Mouse (Mus musculus) MEL (cell line): ENCODE measurements around the gene Dgcr2. TPM values are rescaled to one million over a fixed set of nuclear protein-coding genes. Genes with fewer than 3 reads are reported as not detected.
A peak's percentile ranks its signal among the peaks of the same experiment; 100 is the strongest.

ENCODE experiments used
- DNase-seq: peaks from one replicate; pipeline ENCODE4 v3.0.0; 2011; ENCODE audit warnings: low read depth, low spot score
- H3K27ac ChIP-seq: 2 replicates; pipeline ENCODE4 v1.5.1; 2012; ENCODE audit warnings: low read depth, mild to moderate bottlenecking, control low read depth, low read length, moderate library complexity; ENCODE audit not compliant: control insufficient read depth
- H3K27me3 ChIP-seq, 2 experiments: fragments of 150-350 bp in 1 of 2; sonication (generic) in 1 of 2; 2 replicates each; pipeline ENCODE4 v1.6.1; 2012; ENCODE audit warnings: low read length in 2 of 2, mild to moderate bottlenecking in 2 of 2, improper control_type of control experiment in 1 of 2, moderate library complexity in 1 of 2; ENCODE audit not compliant: insufficient read depth in 2 of 2, control insufficient read depth in 1 of 2
- H3K36me3 ChIP-seq, 2 experiments: 2 replicates each; pipeline ENCODE4 v1.6.1; 2012 to 2014; ENCODE audit warnings: low read length in 2 of 2, improper control_type of control experiment in 1 of 2, inconsistent platforms in 1 of 2, mild to moderate bottlenecking in 1 of 2; ENCODE audit not compliant: insufficient read depth in 2 of 2, control insufficient read depth in 1 of 2
- H3K4me1 ChIP-seq, 2 experiments: fragments of 150-350 bp in 1 of 2; sonication (generic) in 1 of 2; 2 replicates each; pipeline ENCODE4 v1.6.1; 2012; ENCODE audit warnings: low read length in 2 of 2, improper control_type of control experiment in 1 of 2, mild to moderate bottlenecking in 1 of 2; ENCODE audit not compliant: insufficient read depth in 2 of 2, control insufficient read depth in 1 of 2
- H3K4me3 ChIP-seq, 2 experiments: fragments of 150-350 bp in 1 of 2; sonication (generic) in 1 of 2; 2 replicates each; pipeline ENCODE4 v1.5.1; 2012; ENCODE audit warnings: low read depth in 2 of 2, low read length in 2 of 2, mild to moderate bottlenecking in 2 of 2, moderate library complexity in 2 of 2, control low read depth in 1 of 2, improper control_type of control experiment in 1 of 2; ENCODE audit not compliant: control insufficient read depth in 1 of 2, insufficient read depth in 1 of 2
- H3K79me2 ChIP-seq: 2 replicates; pipeline ENCODE4 v1.6.1; 2012; ENCODE audit warnings: mild to moderate bottlenecking, low read length, moderate library complexity; ENCODE audit not compliant: control insufficient read depth, poor library complexity, insufficient read depth
- H3K9ac ChIP-seq: 2 replicates; pipeline ENCODE4 v1.6.1; 2012; ENCODE audit warnings: low read depth, mild to moderate bottlenecking, control low read depth, low read length, moderate library complexity; ENCODE audit not compliant: control insufficient read depth, poor library complexity, severe bottlenecking
- H3K9me3 ChIP-seq: fragments of 150-350 bp; sonication (generic); replicated peaks from 2 replicates; pipeline ENCODE4 v1.6.1; 2012; ENCODE audit warnings: mild to moderate bottlenecking, low read length, improper control_type of control experiment, moderate library complexity; ENCODE audit not compliant: insufficient read depth
- BHLHE40 ChIP-seq: IDR thresholded peaks from 2 replicates; pipeline ENCODE4 v1.6.1; 2012; ENCODE audit warnings: low read depth, mild to moderate bottlenecking, inconsistent platforms, low read length, improper control_type of control experiment, borderline replicate concordance
- CHD1 ChIP-seq: IDR thresholded peaks from 2 replicates; pipeline ENCODE4 v1.6.1; 2012; ENCODE audit warnings: low read depth, mild to moderate bottlenecking, inconsistent platforms, low read length, improper control_type of control experiment
- CHD2 ChIP-seq: IDR thresholded peaks from 2 replicates; pipeline ENCODE4 v1.6.1; 2011; ENCODE audit warnings: low read length, improper control_type of control experiment
- ELF1 ChIP-seq: IDR thresholded peaks from 2 replicates; pipeline ENCODE4 v1.6.1; 2014; ENCODE audit warnings: low read depth, mild to moderate bottlenecking, inconsistent platforms, low read length, improper control_type of control experiment, moderate library complexity
- EP300 ChIP-seq, 2 experiments: IDR thresholded peaks; 2 replicates each; pipeline ENCODE4 v1.6.1; 2011; ENCODE audit warnings: improper control_type of control experiment in 2 of 2, low read length in 2 of 2, low read depth in 1 of 2, mild to moderate bottlenecking in 1 of 2
- ETS1 ChIP-seq: IDR thresholded peaks from 2 replicates; pipeline ENCODE4 v1.6.1; 2012; ENCODE audit warnings: low read depth, mild to moderate bottlenecking, inconsistent platforms, low read length, improper control_type of control experiment, moderate library complexity
- KAT2A ChIP-seq: conservative IDR thresholded peaks from 2 replicates; pipeline ENCODE4 v1.6.1; 2012; ENCODE audit warnings: low read depth, low read length, improper control_type of control experiment, inconsistent platforms
- MAZ ChIP-seq: IDR thresholded peaks from 2 replicates; pipeline ENCODE4 v1.6.1; 2012; ENCODE audit warnings: low read depth, mild to moderate bottlenecking, inconsistent platforms, low read length, improper control_type of control experiment
- MXI1 ChIP-seq: IDR thresholded peaks from 2 replicates; pipeline ENCODE4 v1.6.1; 2011; ENCODE audit warnings: mild to moderate bottlenecking, low read depth, low read length, improper control_type of control experiment
- MYB ChIP-seq: IDR thresholded peaks from 2 replicates; pipeline ENCODE4 v1.6.1; 2011; ENCODE audit warnings: mild to moderate bottlenecking, low read depth, low read length, improper control_type of control experiment
- NELFE ChIP-seq: IDR thresholded peaks from 2 replicates; pipeline ENCODE4 v1.6.1; 2011; ENCODE audit warnings: low read depth, low read length, improper control_type of control experiment
- POLR2A ChIP-seq, 2 experiments: IDR thresholded peaks; 2 replicates each; pipeline ENCODE4 v1.6.1; 2011 to 2012; ENCODE audit warnings: low read length in 2 of 2, mild to moderate bottlenecking in 2 of 2, control low read depth in 1 of 2, improper control_type of control experiment in 1 of 2, low read depth in 1 of 2, moderate library complexity in 1 of 2; ENCODE audit not compliant: control insufficient read depth in 1 of 2, insufficient read depth in 1 of 2, poor library complexity in 1 of 2
- POLR2AphosphoS2 ChIP-seq: IDR thresholded peaks from 2 replicates; pipeline ENCODE4 v1.6.1; 2011; ENCODE audit warnings: low read length, improper control_type of control experiment
- SIN3A ChIP-seq: IDR thresholded peaks from 2 replicates; pipeline ENCODE4 v1.6.1; 2012; ENCODE audit warnings: low read length, improper control_type of control experiment, inconsistent platforms
- TAL1 ChIP-seq: IDR thresholded peaks from 2 replicates; pipeline ENCODE4 v1.6.1; 2012; ENCODE audit warnings: mild to moderate bottlenecking, inconsistent platforms, low read length, moderate library complexity, mixed read lengths
- TCF12 ChIP-seq: IDR thresholded peaks from 2 replicates; pipeline ENCODE4 v1.6.1; 2014; ENCODE audit warnings: low read depth, mild to moderate bottlenecking, inconsistent platforms, low read length, improper control_type of control experiment, moderate library complexity
- UBTF ChIP-seq: IDR thresholded peaks from 2 replicates; pipeline ENCODE4 v1.6.1; 2012; ENCODE audit warnings: low read depth, mild to moderate bottlenecking, inconsistent platforms, low read length, improper control_type of control experiment, moderate library complexity, borderline replicate concordance; ENCODE audit not compliant: insufficient read depth
- ZC3H11A ChIP-seq: IDR thresholded peaks from 2 replicates; pipeline ENCODE4 v1.6.1; 2012; ENCODE audit warnings: low read depth, mild to moderate bottlenecking, inconsistent platforms, low read length, improper control_type of control experiment
- ZKSCAN1 ChIP-seq: IDR thresholded peaks from 2 replicates; pipeline ENCODE4 v1.6.1; 2012; ENCODE audit warnings: low read depth, mild to moderate bottlenecking, inconsistent platforms, low read length, improper control_type of control experiment, moderate library complexity
- ZMIZ1 ChIP-seq: IDR thresholded peaks from 2 replicates; pipeline ENCODE4 v1.6.1; 2012; ENCODE audit warnings: low read depth, mild to moderate bottlenecking, inconsistent platforms, low read length, improper control_type of control experiment, moderate library complexity
- ZNF384 ChIP-seq: IDR thresholded peaks from 2 replicates; pipeline ENCODE4 v1.6.1; 2012; ENCODE audit warnings: low read depth, mild to moderate bottlenecking, inconsistent platforms, low read length, improper control_type of control experiment
- polyA plus RNA-seq, 2 experiments: library from polyadenylated mRNA; stranded (reverse) in 1 of 2; unstranded in 1 of 2; fragments of >175 nt in 1 of 2; fragments of >200 nt in 1 of 2; gene quantifications; 2 replicates each; pipeline versions ENCODE4 v1.2.1 to v1.2.4; 2012; ENCODE audit warnings: low replicate concordance in 2 of 2, low read depth in 1 of 2; ENCODE audit not compliant: insufficient read length in 2 of 2, insufficient read depth in 1 of 2, missing spikeins in 1 of 2
- total RNA-seq: library from RNA; depleted of rRNA; stranded (reverse); fragments of 300-350 nt; gene quantifications from 2 replicates; pipeline ENCODE4 v1.2.3, GENCODE M21; 2012

Gene Dgcr2
- total and polyA plus RNA-seq, 3 experiments, result 37.1 to 53.7 TPM; not detected in 1

- TF ChIP-seq ZKSCAN1, result no peak
- TF ChIP-seq TCF12, result peak; percentile 60
- no peak for TF ChIP-seq CHD2
- TF ChIP-seq BHLHE40, result 0 out of 2 replicates have a peak, but pooled peaks have one; percentile 12
- TF ChIP-seq ZC3H11A, result no peak
- 0 out of 2 replicates have a peak, but pooled peaks have one; percentile 39 for TF ChIP-seq POLR2AphosphoS2
- TF ChIP-seq ETS1, result peak; percentile 82
- no peak for TF ChIP-seq ELF1
- no peak for TF ChIP-seq ZNF384
- peak; percentile 89 for TF ChIP-seq MYB
- 0 out of 2 replicates have a peak, but pooled peaks have one; percentile 48 for TF ChIP-seq ZMIZ1
- TF ChIP-seq UBTF, result no peak
- TF ChIP-seq TAL1, result peak; percentile 12; the same call in 1 of the 2 replicates
- peak; percentile 53 for TF ChIP-seq NELFE
- no peak for TF ChIP-seq KAT2A
- TF ChIP-seq POLR2A (IDR thresholded peaks at IDR 0.05; ENCODE audit: control insufficient read depth in 1 of 2, insufficient read depth in 1 of 2, low read depth in 1 of 2, low read length in 2 of 2, poor library complexity in 1 of 2), result peak; percentile 32 to 53; a peak in 3 of 4 replicates
- TF ChIP-seq MXI1, result no peak
- TF ChIP-seq EP300 (IDR thresholded peaks at IDR 0.05; ENCODE audit: low read depth in 1 of 2, low read length in 2 of 2), result peak; percentile 63 to 90
- TF ChIP-seq, all 39 proteins: peak for 20
Measured at GRCm38 (mm10) chr16:17933594-17934444, 35.5 kb upstream of the Dgcr2 start (continued).

GRCm38 (mm10) chr16:17931906-17932460 lies 33.6 kb upstream of the Dgcr2 start:
- H3K36me3 ChIP-seq, result peaks cover 0 to 25% of the 10 kb centered on the region in 2 experiments; a peak in 2 of 4 replicates
- no peak overlapping the region for H3K27ac ChIP-seq
- no peak for TF ChIP-seq TCF12
- no peak for TF ChIP-seq MAZ
- TF ChIP-seq CHD1, result no peak
- TF ChIP-seq ETS1, result no peak
- TF ChIP-seq SIN3A, result no peak
- TF ChIP-seq NELFE, result no peak
- no peaks in the 10 kb centered on the region for H3K27me3 ChIP-seq
- peaks cover 9% of the 10 kb centered on the region for H3K79me2 ChIP-seq
- no peak for DNase-seq
- peaks cover 24 to 38% of the 10 kb centered on the region in 2 experiments for H3K4me1 ChIP-seq
- H3K9me3 ChIP-seq, result no peaks in the 10 kb centered on the region
- H3K9ac ChIP-seq, result no peak overlapping the region
- no peak overlapping the region for H3K4me3 ChIP-seq
